Mouse (Mus musculus): Measurements from ENCODE around the gene Mbnl1.

DNA sequence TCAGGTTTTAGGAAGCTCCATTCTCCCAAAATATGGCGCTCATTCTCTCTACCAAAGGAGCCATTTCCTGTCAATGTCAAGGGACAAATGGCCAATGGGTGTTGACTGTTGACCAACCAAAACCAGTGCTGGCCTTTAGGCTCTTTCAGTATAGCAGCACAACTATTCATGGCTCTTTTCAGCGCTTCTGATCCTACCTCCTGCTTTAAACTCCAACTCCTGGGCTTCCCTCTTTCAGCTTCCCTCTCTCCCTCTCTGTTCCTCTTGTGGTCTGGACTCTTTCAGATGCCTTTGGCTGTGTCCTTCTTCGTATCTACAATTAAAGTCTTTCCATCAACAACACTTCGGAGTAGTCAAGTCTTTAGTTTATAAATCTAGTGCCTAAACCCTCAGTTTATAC is 107.2 kb downstream of the Mbnl1 start:
- no peak for TF ChIP-seq CTCF (IDR thresholded peaks at IDR 0.05; ENCODE audit: insufficient read depth, low read depth, low read length)
- TF ChIP-seq POLR2A (IDR thresholded peaks at IDR 0.05; ENCODE audit: insufficient read depth, low read depth, low read length), result no peak
